Mouse (Mus musculus) cerebellum, postnatal 4 days (tissue): ENCODE data around the gene Sptb.

ENCODE experiments used
- DNase-seq, 2 experiments: peaks; one replicate each; pipeline ENCODE4 v3.0.0; 2022; ENCODE audit warnings: low spot score in 2 of 2, mixed read lengths in 1 of 2

The Sptb gene

GRCm38 (mm10) chr12:76710351-76711100 is at the start of gene Sptb:
Gene Sptb, minus strand, starts transcription at chr12:76710547.
- peak; percentile 62 to 89 for DNase-seq

DNA sequence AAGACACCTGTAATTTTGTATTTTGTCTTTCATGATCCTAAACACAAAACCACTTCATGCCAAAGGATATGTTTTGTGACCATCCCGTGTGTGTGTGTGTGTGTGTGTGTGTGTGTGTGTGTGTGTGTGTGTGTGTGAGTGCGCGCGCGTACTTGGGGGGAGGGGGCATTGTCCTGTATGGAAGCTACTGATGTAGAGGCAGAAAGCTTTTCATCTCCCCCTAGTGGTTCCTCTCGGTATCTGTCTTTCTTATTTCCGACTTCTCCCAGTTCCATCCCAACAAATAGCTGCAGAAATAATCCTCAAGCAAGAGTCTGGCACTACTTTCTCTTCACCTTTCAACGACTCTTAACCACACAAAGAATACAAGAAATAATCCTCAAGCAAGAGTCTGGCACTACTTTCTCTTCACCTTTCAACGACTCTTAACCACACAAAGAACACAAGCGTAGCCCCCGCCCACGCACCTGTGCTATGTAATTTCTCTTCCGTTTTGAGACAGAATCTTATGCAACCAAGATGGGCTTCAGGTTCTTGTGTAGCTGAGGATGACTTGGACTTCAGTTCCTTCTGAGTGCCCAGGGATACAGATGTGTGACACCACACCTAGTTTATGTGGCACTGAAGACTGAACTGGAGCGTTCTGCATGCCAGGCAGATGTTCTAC is 42.4 kb upstream of the Sptb start:
- peak in 1 of 2 experiments; percentile 47 for DNase-seq

DNA sequence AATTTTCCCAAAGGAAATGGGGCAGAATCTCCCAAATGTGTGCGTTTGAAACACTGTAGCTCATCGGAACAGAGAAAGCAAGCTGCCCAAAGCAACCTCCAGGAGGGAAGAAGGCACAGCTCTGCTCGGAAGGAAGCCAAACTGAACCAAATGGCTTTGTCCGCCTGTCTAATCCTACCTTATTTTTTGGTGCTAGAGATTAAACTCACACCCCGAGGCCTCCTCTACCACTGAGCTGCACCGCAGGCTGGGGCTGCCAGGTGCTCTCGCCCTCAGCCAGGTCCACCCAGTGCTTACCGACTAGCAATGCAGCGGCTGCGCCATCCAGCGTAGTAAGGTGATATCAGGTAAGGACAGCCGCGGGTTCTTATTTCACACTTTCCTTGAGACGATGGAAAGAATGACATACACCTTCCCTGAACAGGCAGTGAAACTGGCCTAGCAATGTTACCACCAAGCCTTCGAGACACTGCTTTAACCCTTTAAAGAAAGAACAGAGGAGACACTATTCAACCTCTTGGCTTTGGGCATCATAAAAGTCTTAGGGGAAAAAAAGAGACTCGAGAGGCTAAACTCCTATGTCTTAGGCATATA is 40.6 kb upstream of the Sptb start:
- DNase-seq, result no peak

DNA sequence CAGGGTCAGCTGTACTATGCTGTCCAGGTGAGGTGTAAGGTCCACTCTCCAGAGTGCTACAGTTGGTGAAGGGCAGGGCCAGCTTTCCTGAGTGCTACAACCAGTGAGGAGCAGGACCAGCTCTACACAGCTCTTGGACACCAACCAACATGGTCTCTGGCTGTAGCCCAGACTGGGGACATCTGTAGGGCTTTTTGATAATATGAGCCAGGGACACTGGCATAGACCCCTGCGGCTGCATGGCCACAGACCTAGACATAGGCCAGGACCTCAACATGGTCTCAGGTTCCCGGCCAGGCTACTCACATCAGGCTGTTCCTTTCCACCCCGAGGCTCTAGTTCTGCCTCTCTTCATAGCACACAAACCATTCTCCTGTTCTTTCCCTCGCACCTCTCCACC is 17.6 kb upstream of the Sptb start:
- no peak for DNase-seq

GRCm38 (mm10) chr12:76722026-76722425 is 11.7 kb upstream of the Sptb start:
- DNase-seq, result no peak

DNA sequence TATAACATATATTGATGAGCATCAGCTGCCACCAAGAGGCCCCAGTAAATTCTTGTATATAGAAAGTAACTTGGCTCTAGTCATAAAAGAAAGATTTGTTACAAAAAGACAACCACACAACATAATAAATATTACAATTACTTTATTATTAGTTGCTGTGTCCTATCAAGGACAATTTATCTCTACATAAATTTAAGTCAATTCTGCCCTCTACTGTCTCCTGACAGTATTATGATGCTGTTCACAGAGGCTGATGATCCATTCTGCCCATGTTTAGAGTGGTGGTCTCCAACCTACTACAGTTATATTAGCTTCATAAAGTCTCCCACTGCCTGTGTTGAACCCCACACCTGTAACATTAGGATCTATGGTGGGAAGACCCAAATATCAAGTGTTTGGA is 10.2 kb upstream of the Sptb start:
- no peak for DNase-seq

- DNase-seq, result no peak
Measured at GRCm38 (mm10) chr12:76718384-76718783, 8.0 kb upstream of the Sptb start.

DNA sequence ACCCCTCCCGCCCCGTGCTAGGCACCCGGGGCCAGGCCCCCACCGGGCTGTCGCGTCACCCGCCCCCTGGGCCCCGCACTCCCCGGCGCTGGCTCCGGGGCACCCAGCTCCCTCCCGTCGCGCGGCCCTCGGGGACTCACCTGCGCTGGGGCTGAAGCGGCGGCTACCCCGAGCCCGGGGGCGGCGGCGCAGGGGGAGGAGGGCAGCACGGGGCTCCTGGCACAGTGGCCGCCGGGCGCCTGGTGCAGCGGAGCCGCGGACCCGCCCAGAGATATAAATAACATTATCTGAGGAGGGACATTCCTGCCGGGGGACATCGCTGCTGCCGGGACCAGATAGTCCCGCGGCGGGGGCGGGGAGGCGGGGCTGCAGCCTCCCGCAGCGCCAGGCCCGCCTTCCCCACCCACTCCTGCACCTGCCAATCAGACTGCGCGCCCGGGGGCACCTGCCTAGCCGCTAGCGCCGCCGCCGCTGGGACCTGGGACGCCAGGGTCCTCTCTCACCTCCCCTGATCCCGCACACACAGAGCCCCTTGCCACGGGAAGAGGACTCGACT is 474 bp downstream of the Sptb start:
- DNase-seq, result peak; percentile 57 to 73

GRCm38 (mm10) chr12:76708956-76709794 is 1.2 kb downstream of the Sptb start:
- DNase-seq, result peak in 1 of 2 experiments; percentile 61

DNA sequence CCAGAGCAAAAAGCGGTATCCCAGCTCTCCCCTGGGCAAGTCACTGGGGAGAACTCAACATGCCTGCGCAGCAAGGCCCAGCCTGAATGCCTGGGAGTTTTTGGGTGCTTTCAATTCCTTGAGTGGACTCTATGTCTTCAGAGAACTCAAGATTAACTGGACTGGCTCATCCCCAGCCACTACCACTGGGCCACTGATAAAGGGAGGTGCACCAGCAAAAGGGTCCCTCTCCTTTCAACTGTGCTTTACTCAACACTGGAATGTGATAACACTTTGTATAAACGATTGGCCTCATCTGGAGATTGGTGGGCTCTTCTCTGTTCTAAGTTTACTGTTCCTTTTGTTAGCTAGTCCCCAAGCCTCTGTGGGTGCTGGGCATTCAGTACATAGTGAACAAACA is 2.2 kb downstream of the Sptb start:
- no peak for DNase-seq

DNA sequence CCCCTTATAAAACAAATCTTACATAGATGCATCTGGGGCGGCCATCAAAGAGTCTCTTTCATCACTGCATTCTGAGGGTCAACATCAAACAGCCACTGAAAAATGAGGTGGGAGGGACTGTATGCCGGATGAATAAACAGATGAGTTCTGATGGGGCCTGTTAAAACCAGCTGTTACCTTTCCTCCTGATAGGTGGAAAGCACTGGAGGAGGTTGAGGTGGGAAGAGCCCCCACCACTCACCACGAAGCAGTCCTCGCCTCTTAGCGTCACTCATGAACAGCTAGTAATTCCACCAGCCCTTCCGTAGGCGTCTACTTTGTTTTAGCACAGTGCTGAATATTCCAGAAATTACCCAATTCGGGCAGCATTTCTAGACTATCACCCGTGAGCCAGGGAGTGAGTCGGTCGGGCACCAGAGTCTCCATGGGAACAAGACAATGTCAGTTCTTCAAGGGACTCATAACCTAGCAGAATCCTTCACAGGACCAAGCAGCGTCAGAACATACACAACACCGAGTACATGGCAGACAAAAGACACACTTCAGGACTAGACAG is 13.9 kb downstream of the Sptb start:
- DNase-seq, result no peak

- no peak for DNase-seq
Measured at GRCm38 (mm10) chr12:76695773-76696172, 14.6 kb downstream of the Sptb start.

DNA sequence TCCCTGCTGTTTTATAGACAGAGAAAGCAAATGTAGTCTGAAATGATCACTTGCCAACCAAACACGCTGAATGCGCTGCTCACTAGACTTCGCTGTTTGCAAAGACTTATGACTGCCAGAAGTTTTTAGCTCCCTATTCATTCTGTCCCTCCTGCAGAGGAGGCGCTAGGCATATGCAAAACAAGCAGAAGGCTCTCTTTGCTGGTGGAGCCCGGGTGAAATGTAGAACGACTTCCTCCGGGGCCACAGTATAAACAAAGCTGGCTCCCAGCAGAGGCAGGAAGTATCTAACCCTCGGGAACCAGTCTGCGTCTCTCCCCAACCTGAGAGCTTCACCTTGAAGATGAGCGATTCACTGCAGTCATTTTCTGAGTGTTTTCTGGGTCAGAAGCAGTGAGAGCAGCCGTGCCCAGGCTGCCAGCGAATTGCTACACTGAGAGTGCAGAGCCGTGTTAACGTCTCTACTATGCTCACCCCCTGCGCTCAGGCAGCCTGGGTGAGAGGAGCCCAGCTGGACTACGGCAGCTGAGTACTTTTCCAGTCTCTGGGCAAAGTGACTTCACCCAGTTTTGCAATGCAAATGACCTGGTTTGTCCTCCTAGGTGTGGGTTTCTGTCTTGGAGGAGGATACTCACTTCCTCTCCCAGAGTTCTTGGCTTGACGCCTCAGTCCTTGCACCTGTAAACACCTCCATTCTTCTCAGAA is 15.4 kb downstream of the Sptb start:
- peak in 1 of 2 experiments; percentile 17 for DNase-seq

- no peak for DNase-seq
Measured at GRCm38 (mm10) chr12:76687498-76688200, 22.7 kb downstream of the Sptb start.

DNA sequence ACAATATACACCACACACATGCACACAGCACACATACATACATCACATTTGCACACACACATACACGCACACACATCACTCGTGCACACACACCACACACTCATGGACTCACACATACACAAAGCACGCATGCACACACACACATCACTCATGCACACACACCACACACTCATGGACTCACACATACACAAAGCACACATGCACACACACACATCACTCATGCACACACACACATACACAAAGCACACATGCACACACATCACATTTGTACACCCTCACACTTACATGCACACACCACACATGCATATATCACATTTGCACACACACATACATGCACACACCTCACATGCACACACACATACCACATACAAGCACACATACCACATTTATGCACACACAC is 24.7 kb downstream of the Sptb start:
- DNase-seq, result no peak

- DNase-seq, result peak in 1 of 2 experiments; percentile 32
Measured at GRCm38 (mm10) chr12:76684493-76684892, 25.9 kb downstream of the Sptb start.

DNA sequence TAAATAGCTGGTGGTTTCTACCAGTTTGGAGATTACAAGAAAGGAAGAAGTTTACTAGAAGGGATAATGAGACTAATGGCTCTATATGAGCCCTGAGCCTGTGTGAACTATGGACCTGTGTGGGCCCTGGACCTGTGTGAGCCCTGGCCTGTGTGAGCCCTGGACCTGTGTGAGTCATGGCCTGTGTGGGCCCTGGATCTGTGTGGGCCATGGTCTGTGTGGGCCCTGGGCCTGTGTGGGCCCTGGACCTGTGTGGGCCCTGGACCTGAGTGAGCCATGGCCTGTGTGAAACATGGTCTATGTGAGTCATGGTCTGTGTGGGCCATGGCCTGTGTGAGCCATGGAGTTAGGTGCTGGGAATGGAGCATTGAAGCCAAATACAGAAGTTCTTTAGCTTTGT is 28.4 kb downstream of the Sptb start:
- DNase-seq, result no peak

DNA sequence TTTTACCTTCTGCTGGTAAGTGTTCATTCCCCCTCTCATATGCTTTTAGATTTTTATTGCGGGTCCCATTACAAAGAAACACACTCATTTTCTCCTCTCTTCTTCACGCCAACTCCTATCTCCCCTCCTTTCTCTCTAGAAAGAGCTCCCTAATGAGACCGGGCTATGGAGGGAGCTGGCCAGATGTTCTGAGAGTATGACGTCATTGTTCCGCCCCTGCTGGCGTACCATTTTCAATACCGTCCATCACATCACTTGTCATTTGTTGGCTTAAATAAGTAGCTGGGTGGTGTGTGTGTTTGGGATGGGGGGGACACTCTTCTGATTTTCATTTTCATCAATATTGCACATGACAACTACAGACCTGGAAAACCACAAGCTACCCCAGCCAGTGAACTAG is 33.3 kb downstream of the Sptb start:
- no peak for DNase-seq

- no peak for DNase-seq
Measured at GRCm38 (mm10) chr12:76676477-76676876, 33.9 kb downstream of the Sptb start.

DNA sequence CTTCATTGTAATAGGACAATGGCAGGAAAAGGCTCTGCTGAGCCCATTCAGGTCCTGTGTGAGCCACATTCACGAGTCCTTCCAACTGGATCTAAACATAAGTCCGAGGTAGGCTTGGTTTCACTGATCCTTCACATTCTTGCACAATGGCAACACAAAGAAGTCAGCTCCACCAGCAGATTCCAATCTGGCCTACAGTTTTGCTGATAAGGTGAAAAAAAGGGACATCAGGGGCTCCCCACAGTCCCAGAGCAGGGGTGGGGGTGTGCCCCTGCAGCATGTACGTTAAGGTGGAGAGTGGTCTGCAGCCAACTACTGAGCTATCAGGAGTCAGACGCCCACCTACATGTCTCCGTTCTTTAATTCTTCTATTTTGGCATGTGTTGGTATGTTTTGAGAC is 35.0 kb downstream of the Sptb start:
- no peak for DNase-seq
